Mouse (Mus musculus) CH12.LX (cell line): ENCODE measurements around the gene Bmpr2. TPM values are rescaled to one million over a fixed set of nuclear protein-coding genes. Genes with fewer than 3 reads are reported as not detected.
A peak's percentile ranks its signal among the peaks of the same experiment; 100 is the strongest.

Experiments
- DNase-seq: peaks from one replicate; pipeline ENCODE4 v3.0.0-alpha.2; 2013; ENCODE audit errors: extremely low read depth
- H3K27ac ChIP-seq: 2 replicates; pipeline ENCODE4 v1.5.1; 2012; ENCODE audit warnings: low read depth, mild to moderate bottlenecking, control low read depth, moderate library complexity; ENCODE audit not compliant: insufficient read depth
- H3K27me3 ChIP-seq: replicated peaks from 2 replicates; pipeline ENCODE3; 2012; ENCODE audit warnings: inconsistent platforms
- H3K36me3 ChIP-seq, 2 experiments: replicated peaks in 1 of 2; 2 replicates each; pipeline versions ENCODE3 to v1.6.1; 2012; ENCODE audit warnings: inconsistent platforms in 1 of 2, low read length in 1 of 2, mild to moderate bottlenecking in 1 of 2, mixed read lengths in 1 of 2, moderate library complexity in 1 of 2; ENCODE audit not compliant: control insufficient read depth in 1 of 2, insufficient read depth in 1 of 2
- H3K4me1 ChIP-seq, 2 experiments: 2 replicates each; pipeline ENCODE4 v1.6.1; 2012; ENCODE audit warnings: inconsistent platforms in 1 of 2, moderate library complexity in 1 of 2; ENCODE audit not compliant: insufficient read depth in 2 of 2, control insufficient read depth in 1 of 2
- H3K4me2 ChIP-seq: 2 replicates; pipeline ENCODE4 v1.6.1; 2012; ENCODE audit warnings: low read depth, mild to moderate bottlenecking, control low read depth; ENCODE audit not compliant: poor library complexity, insufficient read depth, severe bottlenecking
- H3K4me3 ChIP-seq, 3 experiments: fragments of 150-350 bp in 1 of 3; sonication (generic) in 1 of 3; replicated peaks in 1 of 3; 2 replicates each; pipeline versions ENCODE3 to v1.5.1; 2011 to 2012; ENCODE audit warnings: low read depth in 2 of 3, low read length in 2 of 3, mild to moderate bottlenecking in 2 of 3, moderate library complexity in 2 of 3, control low read depth in 1 of 3, improper control_type of control experiment in 1 of 3, inconsistent platforms in 1 of 3, mixed read lengths in 1 of 3; ENCODE audit not compliant: poor library complexity in 1 of 3
- H3K79me2 ChIP-seq: replicated peaks from 2 replicates; pipeline ENCODE4 v1.6.1; 2012; ENCODE audit warnings: mild to moderate bottlenecking, moderate library complexity; ENCODE audit not compliant: control insufficient read depth, poor library complexity, insufficient read depth, severe bottlenecking; ENCODE audit errors: extremely low read depth
- H3K9ac ChIP-seq: 2 replicates; pipeline ENCODE4 v1.6.1; 2012; ENCODE audit warnings: low read depth, mild to moderate bottlenecking, control low read depth, moderate library complexity; ENCODE audit not compliant: insufficient read depth
- H3K9me3 ChIP-seq: replicated peaks from 2 replicates; pipeline ENCODE3; 2012; ENCODE audit warnings: low read length, inconsistent platforms, mixed read lengths
- BHLHE40 ChIP-seq: IDR thresholded peaks from 2 replicates; pipeline ENCODE4 v1.6.1; 2011; ENCODE audit warnings: mild to moderate bottlenecking, low read depth, low read length, improper control_type of control experiment
- CHD1 ChIP-seq: IDR thresholded peaks from 2 replicates; pipeline ENCODE4 v1.6.1; 2012; ENCODE audit warnings: low read depth, low read length, improper control_type of control experiment, inconsistent platforms
- CTCF ChIP-seq, 2 experiments: IDR thresholded peaks in 1 of 2; conservative IDR thresholded peaks in 1 of 2; 2 replicates each; pipeline ENCODE4 v1.5.1; 2011 to 2012; ENCODE audit warnings: low read depth in 2 of 2, low read length in 2 of 2, improper control_type of control experiment in 1 of 2, inconsistent platforms in 1 of 2, mild to moderate bottlenecking in 1 of 2, moderate library complexity in 1 of 2
- E2F4 ChIP-seq: IDR thresholded peaks from 2 replicates; pipeline ENCODE4 v1.6.1; 2011; ENCODE audit warnings: low read depth, low read length, improper control_type of control experiment; ENCODE audit not compliant: insufficient replicate concordance
- ELF1 ChIP-seq: IDR thresholded peaks from 2 replicates; pipeline ENCODE4 v1.6.1; 2014; ENCODE audit warnings: low read depth, mild to moderate bottlenecking, inconsistent platforms, low read length, improper control_type of control experiment
- EP300 ChIP-seq: IDR thresholded peaks from 2 replicates; pipeline ENCODE4 v1.6.1; 2011; ENCODE audit warnings: low read length, improper control_type of control experiment
- ETS1 ChIP-seq: conservative IDR thresholded peaks from 2 replicates; pipeline ENCODE4 v1.6.1; 2012; ENCODE audit warnings: low read depth, mild to moderate bottlenecking, inconsistent platforms, low read length, improper control_type of control experiment, moderate library complexity
- GABPA ChIP-seq: IDR thresholded peaks from 2 replicates; pipeline ENCODE4 v1.6.1; 2012; ENCODE audit warnings: low read depth, low read length, improper control_type of control experiment, inconsistent platforms; ENCODE audit not compliant: insufficient replicate concordance
- IRF4 ChIP-seq: IDR thresholded peaks from 2 replicates; pipeline ENCODE4 v1.6.1; 2014; ENCODE audit warnings: low read depth, mild to moderate bottlenecking, inconsistent platforms, low read length, improper control_type of control experiment
- MAX ChIP-seq: IDR thresholded peaks from 2 replicates; pipeline ENCODE4 v1.6.1; 2011; ENCODE audit warnings: low read length, improper control_type of control experiment
- MAZ ChIP-seq: IDR thresholded peaks from 2 replicates; pipeline ENCODE4 v1.6.1; 2012; ENCODE audit warnings: low read depth, mild to moderate bottlenecking, inconsistent platforms, low read length, improper control_type of control experiment, moderate library complexity
- MYC ChIP-seq: IDR thresholded peaks from 2 replicates; pipeline ENCODE4 v1.6.1; 2011; ENCODE audit warnings: low read depth, mild to moderate bottlenecking, improper control_type of control experiment, low read length
- PAX5 ChIP-seq: IDR thresholded peaks from 2 replicates; pipeline ENCODE4 v1.6.1; 2012; ENCODE audit warnings: low read length, inconsistent platforms, mixed read lengths
- RAD21 ChIP-seq: IDR thresholded peaks from 2 replicates; pipeline ENCODE4 v1.6.1; 2011; ENCODE audit warnings: low read depth, mild to moderate bottlenecking, low read length, improper control_type of control experiment, moderate library complexity
- SIN3A ChIP-seq: IDR thresholded peaks from 2 replicates; pipeline ENCODE4 v1.6.1; 2012; ENCODE audit warnings: low read length, improper control_type of control experiment, inconsistent platforms
- TBP ChIP-seq: conservative IDR thresholded peaks from 2 replicates; pipeline ENCODE4 v1.6.1; 2011; ENCODE audit warnings: low read depth, low read length, improper control_type of control experiment
- TCF12 ChIP-seq: IDR thresholded peaks from 2 replicates; pipeline ENCODE4 v1.6.1; 2014; ENCODE audit warnings: low read depth, mild to moderate bottlenecking, inconsistent platforms, low read length, improper control_type of control experiment
- USF2 ChIP-seq: conservative IDR thresholded peaks from 2 replicates; pipeline ENCODE4 v1.6.1; 2011; ENCODE audit warnings: low read depth, low read length, improper control_type of control experiment
- ZMIZ1 ChIP-seq: IDR thresholded peaks from 2 replicates; pipeline ENCODE4 v1.6.1; 2012; ENCODE audit warnings: low read depth, mild to moderate bottlenecking, inconsistent platforms, low read length, improper control_type of control experiment
- ZNF384 ChIP-seq: IDR thresholded peaks from 2 replicates; pipeline ENCODE4 v1.6.1; 2012; ENCODE audit warnings: low read depth, low read length, improper control_type of control experiment, inconsistent platforms
- dilution Hi-C: fragments of 300-500 bp; cut with MboI; formaldehyde crosslinking; loops from 2 replicates; pipeline ENCODE4 v1.14.3; 2020; ENCODE audit warnings: low sequenced_read_pairs; ENCODE audit not compliant: extremely low pct_unique_long_range_greater_than_20kb, extremely low pct_ligation_motif_present
- in situ Hi-C: fragments of 300-500 bp; cut with MboI; formaldehyde crosslinking; loops from 3 replicates; pipeline ENCODE4 v1.14.3; 2019; ENCODE audit warnings: low sequenced_read_pairs, low pct_ligation_motif_present, low pct_unique_long_range_greater_than_20kb, mixed read lengths
- polyA plus RNA-seq: library from polyadenylated mRNA; unstranded; fragments of >175 nt; gene quantifications from 2 replicates; pipeline ENCODE4 v1.2.1, GENCODE M21; 2012; ENCODE audit warnings: low read depth; ENCODE audit not compliant: insufficient read length
- total RNA-seq, 2 experiments: library from RNA; depleted of rRNA; stranded (reverse); fragments of 300-350 nt in 1 of 2; fragments of >200 nt in 1 of 2; gene quantifications; 2 replicates each; pipeline ENCODE4 v1.2.3; 2012 to 2014

Gene Bmpr2
- total and polyA plus RNA-seq, 3 experiments = 3.6 to 5.0 (median 4.7) TPM

- DNase-seq = no peak
- in situ Hi-C loops = no loop called here
- no peaks in the 10 kb centered on the region for H3K9me3 ChIP-seq
- no peak overlapping the region for H3K9ac ChIP-seq
- no peak for TF ChIP-seq IRF4
- no peak for TF ChIP-seq MAZ
- no peak for TF ChIP-seq USF2
- no peak for TF ChIP-seq SIN3A
- TF ChIP-seq ZNF384 = no peak
- no peak for TF ChIP-seq EP300
- no peak for TF ChIP-seq CTCF (conservative IDR thresholded peaks at IDR 0.05 in 1 of 2, IDR thresholded peaks at IDR 0.05 in 1 of 2; ENCODE audit: low read depth in 2 of 2, low read length in 2 of 2)
- no peak for TF ChIP-seq ZMIZ1
- no peak for TF ChIP-seq MAX
- TF ChIP-seq E2F4 = no peak
- TF ChIP-seq ELF1 = no peak
- TF ChIP-seq BHLHE40 = no peak
- TF ChIP-seq CHD1 = no peak
- no peak for TF ChIP-seq TCF12
- no peak for TF ChIP-seq RAD21
- TF ChIP-seq GABPA = no peak
- no peak for TF ChIP-seq PAX5
- no peak for TF ChIP-seq ETS1
- no peak for TF ChIP-seq MYC
- peaks cover 2 to 4% of the 10 kb centered on the region in 2 experiments; a peak in 2 of 4 replicates for H3K4me1 ChIP-seq
- 0 out of 2 replicates have a peak, but pooled peaks cover 2% of the 10 kb centered on the region for H3K79me2 ChIP-seq
- no peak overlapping the region for H3K27ac ChIP-seq
- no peak overlapping the region for H3K4me2 ChIP-seq
- dilution Hi-C loops = no loop called here
- no peak overlapping the region for H3K4me3 ChIP-seq
- H3K27me3 ChIP-seq = no peaks in the 10 kb centered on the region
- H3K36me3 ChIP-seq = peaks cover 0 to 4% of the 10 kb centered on the region in 2 experiments
Measured at GRCm38 (mm10) chr1:59788975-59789374, 25.8 kb downstream of the Bmpr2 start.

GRCm38 (mm10) chr1:59789741-59790140 lies 26.5 kb downstream of the Bmpr2 start:
- Histone ChIP-seq H3K9ac (no peak overlapping the region), H3K4me3 (no peak overlapping the region), H3K4me1 (peaks cover 2 to 4% of the 10 kb centered on the region in 2 experiments; a peak in 2 of 4 replicates), H3K36me3 (peaks cover 0 to 3% of the 10 kb centered on the region in 2 experiments), H3K27ac (no peak overlapping the region), H3K27me3 (no peaks in the 10 kb centered on the region), H3K4me2 (no peak overlapping the region), H3K79me2 (0 out of 2 replicates have a peak, but pooled peaks cover 2% of the 10 kb centered on the region), H3K9me3 (no peaks in the 10 kb centered on the region)
- 0 out of 4 replicates have a peak, but pooled peaks of 1 of the 2 experiments have one; percentile 5 for TF ChIP-seq CTCF (conservative IDR thresholded peaks at IDR 0.05 in 1 of 2, IDR thresholded peaks at IDR 0.05 in 1 of 2; ENCODE audit: low read depth in 2 of 2, low read length in 2 of 2)
- TF ChIP-seq TBP = no peak
- dilution Hi-C loops = no loop called here
- in situ Hi-C loops = no loop called here
- DNase-seq = no peak
